Mouse (Mus musculus) adrenal gland, postnatal 14 days (tissue): ENCODE results near the gene Gng8. TPM values are rescaled to one million over a fixed set of nuclear protein-coding genes. Genes with fewer than 3 reads are reported as not detected.

Experiments used
- DNase-seq: peaks from one replicate; pipeline ENCODE4 v3.0.0; 2021; ENCODE audit warnings: mixed read lengths
- total RNA-seq: library from RNA; stranded (reverse); gene quantifications from 2 replicates; pipeline ENCODE4 v1.2.3, GENCODE M21; 2021

The Gng8 gene
- total RNA-seq, 1 experiment from 2014 or later: 0.59 TPM

DNA sequence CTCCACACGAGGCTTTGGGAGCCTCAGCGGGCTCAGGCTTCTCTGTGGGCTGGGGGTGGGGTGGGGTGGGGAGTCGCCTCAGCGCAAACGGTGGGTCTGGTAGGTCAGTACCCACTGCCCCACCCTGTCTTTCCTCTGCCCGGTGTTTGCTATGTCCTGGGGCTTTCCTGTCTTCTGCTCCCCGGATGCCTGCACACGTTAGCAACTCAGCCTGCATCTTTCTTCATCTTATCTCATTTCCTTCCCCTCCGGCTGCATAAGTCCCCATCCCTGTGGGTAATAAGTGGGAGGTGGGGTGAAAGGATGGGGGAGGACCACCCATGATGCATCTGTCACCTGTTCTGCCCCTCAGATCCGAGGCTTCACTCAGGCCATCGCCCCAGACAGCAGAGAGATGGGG, 16.8 kb downstream of the Gng8 start:
- no peak for DNase-seq

DNA sequence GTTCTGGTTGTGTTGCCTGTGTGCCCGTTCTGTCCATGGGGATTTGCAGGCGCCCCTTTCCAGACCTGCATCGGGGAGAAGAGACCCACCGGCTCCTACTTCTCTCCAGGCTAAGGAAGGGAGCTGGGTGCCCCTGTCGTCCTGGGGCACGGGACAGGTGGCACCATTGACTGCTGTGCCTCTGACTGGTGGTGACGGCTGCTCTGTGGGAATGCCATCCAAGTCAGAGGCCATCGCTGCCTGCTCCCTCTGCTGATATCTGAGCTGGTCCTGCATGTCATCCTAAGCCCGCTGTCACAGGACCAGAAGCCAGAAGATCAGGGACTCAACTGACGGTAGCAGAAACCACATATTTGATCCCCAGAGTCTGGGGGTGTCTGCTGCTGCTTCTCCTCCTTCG, 17.3 kb downstream of the Gng8 start:
- DNase-seq: no peak

DNA sequence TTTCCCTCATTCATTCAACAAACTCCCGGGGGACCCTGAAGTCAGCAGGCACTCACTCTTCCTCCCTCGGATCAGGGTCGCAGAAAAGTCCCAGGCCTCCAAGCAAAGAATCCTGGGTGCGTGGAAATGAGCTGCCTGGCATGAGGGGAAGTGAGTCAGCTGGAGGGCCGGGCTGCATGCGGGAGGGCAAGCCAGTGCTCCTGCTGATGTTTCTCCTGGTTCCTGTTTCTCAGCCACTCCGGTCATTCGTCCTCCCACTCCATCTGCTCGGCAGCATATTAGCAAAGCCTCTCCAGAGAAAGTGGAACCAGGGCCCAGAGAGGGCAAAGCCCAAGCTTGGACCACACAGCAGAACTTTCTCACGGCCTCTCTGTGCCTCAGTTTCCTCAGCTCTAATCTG, 18.3 kb downstream of the Gng8 start:
- peak; percentile 30 for DNase-seq

GRCm38 (mm10) chr7:16911904-16912303, 20.3 kb downstream of the Gng8 start:
- DNase-seq: no peak

GRCm38 (mm10) chr7:16912360-16912759, 20.8 kb downstream of the Gng8 start:
- peak; percentile 27 for DNase-seq

- DNase-seq: peak; percentile 85
Measured at GRCm38 (mm10) chr7:16913806-16914452, 22.3 kb downstream of the Gng8 start.

- no peak for DNase-seq
Measured at GRCm38 (mm10) chr7:16914453-16915343, 23.1 kb downstream of the Gng8 start.

GRCm38 (mm10) chr7:16915461-16916340, 24.1 kb downstream of the Gng8 start:
- no peak for DNase-seq

GRCm38 (mm10) chr7:16916342-16917265, 25.0 kb downstream of the Gng8 start:
- DNase-seq: peak; percentile 55

DNA sequence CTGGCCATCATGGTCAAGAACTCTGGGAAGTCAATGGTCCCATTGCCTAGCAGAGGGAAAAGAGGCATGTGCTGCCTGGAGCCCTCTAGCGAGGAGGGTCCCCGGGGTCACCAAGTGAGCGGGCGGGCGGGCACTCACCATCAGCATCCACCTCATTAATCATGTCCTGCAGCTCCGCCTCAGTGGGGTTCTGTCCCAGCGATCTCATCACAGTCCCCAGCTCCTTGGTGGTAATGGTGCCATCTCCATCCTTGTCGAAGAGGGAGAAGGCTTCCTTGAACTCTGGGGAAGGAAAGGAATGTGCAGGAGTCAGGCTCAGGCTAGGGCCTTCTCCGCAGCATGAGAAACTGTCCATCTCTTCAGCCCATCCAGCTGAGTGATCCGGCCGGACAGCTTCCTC, 25.9 kb downstream of the Gng8 start:
- no peak for DNase-seq

DNA sequence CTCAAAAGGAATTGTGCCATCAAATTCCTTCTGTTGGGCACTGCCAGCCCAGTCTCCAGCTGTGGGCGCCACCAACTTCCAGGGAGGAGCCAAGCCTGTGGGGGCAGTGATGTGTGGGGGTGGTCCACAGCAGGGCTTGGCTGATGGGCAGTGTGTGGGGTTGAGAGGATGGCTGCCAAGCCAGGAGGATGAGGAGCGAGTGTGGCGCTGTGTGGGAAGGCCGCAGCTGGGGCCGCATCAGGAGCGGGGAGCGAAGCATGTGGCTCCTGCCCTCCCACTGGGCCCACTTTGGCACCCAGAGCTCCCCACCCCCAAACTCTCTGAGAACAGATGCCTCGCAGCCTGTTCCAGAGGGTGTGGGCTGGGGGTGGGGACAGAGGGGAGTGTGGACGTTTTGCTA, 26.4 kb downstream of the Gng8 start:
- peak; percentile 23 for DNase-seq

DNA sequence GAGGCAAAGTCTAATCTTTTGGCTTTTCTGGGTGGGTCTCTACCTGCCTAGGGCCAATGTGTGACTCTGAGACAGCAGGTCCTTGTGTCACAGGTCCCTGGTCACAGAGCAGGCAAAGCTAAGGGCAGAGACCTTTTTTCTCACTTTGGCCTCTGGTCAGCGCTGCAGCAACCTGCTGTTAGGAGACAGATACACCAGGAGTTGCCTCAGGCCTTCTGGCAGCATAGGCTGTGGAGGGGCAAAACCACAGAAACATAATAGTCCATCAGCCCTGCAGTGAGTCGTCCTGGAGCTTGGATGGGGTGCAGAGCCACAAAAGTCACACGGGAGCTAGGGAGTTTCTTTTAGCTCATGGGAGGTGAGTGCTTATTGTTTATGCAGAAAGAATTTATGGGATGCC, 27.1 kb downstream of the Gng8 start:
- DNase-seq: no peak

DNA sequence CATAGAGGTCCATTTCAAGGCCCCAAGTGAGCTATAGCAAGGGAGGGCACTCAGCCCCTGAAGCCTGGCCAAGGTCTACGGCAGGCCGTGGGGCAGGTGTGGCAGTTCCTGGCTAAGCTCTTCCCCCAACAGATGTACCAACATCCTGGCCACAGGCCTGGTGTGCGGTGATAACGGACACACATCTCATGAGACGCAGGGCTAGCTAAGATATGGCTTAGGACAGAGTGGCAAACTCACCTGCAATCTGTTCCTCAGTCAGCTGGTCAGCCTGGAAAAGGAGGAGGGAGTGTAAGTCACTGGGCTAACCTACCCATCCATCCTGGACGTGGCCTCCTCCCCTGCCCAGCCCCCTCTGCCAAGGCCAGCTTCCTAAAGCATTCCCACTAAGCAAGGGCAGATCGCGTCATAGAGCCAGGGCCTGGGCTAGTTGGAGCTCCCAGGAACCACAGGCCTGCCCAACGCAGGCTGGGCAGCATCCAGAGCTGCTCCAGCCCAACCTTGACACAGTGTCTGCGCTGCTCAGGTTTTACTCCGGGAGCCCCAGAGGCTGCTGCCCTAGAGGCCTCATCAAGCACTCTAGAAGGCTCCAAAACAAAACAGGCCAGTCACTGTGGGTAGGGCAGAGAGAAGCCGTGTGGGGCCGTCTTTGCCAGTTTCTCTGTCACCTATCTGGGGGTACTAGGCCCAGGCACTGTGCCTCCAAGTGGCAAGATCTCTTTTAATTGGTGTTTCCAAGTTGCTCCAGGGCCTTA, 28.0 kb downstream of the Gng8 start:
- DNase-seq: peak; percentile 79

GRCm38 (mm10) chr7:16920150-16920579, 28.6 kb downstream of the Gng8 start:
- DNase-seq: no peak

DNA sequence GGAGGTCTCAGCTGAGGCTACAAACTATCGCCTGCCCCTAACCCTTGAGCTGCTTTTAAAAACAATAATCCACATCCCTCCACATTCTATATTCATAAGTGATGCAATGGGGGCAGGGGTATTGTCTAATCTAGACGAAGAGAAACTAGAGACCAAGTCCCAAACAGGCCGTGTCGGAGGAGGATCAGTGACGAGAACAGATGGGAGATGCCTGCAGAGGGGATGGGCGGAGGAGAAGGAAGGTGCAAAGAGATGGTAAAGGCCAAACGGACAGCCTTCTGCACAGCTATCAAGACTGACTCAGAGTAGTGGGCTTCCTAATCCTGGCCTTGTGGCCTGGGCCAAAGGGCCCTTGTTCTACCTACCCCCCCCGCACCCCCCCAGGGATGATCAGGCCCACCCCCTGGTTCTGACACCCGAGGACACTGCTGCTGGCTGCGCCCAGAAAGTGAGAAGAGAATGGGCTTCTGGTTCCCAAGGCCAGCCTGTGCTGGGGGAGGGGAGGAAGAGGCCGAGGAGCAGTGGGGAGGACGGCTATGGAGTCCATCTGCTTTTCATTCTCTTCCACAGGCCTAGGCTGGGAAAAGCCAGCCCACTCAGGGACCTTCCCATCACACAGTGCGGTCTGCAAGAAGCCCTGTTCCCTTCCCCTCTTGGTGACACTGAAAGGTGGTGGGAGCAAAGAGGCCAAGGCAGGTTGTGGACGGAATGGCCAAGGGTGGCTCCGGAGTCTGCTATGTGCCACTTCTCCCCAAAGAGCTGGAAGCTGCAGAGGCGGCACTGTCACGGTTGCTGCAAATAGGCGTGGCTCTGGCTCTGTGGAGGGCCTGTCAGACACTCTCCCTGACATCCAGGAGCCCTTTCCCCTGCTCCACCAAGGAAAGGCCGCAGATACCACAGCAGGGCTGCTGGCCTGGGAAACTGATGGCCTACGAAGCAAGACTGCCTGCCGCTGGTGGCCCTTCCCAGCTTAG, 29.5 kb downstream of the Gng8 start:
- peak; percentile 60 for DNase-seq

DNA sequence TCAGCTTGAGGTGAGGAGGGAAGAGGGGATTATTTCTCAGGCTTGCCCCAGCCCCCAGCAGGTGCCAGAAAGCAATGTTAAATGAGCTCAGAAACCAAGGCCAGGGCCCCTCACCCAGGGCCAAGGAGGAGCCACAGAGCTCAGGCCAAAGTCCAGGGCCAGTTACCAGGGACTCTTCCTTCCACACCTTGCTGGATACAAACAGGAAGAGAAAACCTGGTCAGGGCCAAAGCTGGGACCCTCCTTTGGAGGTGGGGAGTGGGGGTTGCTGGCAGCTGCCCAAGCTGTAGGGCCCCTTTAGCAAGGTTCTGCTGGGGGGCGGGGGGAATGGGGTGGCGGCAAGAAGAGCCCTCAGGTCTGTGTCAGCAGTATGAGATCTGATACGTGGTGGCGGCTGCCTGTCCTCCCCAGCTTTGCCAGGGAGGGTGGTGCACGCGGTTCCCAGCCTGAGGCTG, 30.3 kb downstream of the Gng8 start:
- DNase-seq: no peak

DNA sequence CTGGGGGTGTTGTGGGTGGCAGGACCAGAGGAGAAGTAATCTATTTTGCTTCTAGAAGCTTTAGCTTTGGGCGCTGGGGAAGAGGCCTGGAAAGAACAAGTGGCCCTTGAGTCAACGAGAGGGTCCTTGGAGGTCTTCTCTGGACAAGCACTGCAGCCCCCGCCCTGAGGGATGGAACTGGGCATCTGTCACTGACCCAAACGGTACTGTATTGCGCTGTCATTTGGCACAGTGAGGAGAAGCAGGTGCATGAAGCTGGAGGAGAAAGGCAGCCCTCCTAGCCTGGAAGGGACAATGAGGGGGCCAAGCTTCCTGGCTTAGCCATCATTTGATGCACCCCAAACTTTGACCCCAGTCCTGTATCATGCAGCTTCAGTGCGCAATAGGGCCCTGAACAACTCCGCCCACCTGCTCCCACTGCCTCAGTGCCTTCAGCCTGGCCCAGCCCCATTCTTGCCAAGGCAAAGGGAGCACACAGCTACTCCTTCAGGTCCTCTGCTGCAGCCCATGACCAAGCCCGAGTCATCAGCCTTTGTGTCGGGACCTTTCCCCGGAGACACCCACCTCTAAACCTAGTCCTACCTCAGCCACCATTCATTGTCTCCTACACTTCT, 30.9 kb downstream of the Gng8 start:
- peak; percentile 51 for DNase-seq

DNA sequence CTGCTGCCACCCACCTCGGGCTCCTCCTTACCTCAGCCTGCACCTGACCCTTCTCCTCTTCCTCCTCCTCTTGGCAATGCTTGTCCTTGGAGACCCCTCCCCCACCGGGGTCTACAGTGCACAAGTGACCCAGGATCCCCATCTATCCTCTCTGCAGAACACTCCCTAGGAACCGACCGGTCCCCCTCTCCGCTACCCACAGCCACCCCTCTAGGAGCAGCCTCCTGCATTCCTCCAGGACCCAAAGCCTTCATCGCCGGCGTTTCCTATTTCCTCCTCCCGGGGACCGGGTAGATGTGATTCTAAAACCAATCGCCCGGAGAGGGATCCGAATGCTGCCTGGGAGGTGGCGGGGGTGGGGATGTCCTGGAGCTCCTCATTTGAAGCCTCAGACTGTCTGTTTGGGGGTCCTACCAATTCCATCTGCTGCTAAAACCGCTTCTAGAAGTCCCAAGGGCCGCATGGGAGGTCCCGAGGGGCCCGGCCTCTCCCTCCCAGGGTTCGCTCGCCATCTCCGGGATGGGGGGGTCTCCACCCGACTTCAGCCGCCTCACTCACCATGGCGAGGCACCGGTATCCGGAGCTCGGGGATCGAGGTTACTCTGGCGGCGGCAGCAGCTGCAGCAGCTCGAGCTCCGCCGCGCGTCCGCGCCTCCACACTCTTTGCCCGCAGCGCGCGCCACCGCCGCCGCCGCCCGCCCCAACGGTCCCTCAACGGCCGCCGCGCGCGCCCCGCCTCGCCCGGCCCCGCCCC, 31.9 kb downstream of the Gng8 start:
- DNase-seq: peak; percentile 53
